Mouse (Mus musculus) midbrain, embryonic 15.5 days (tissue): Measurements from ENCODE around the gene Nup210l. TPM values are rescaled to one million over a fixed set of nuclear protein-coding genes. Genes with fewer than 3 reads are reported as not detected.

Experiments used
- ATAC-seq: fragments of 200-750 bp; cut with Nextera tagmentation; replicated peaks from 2 replicates; pipeline ENCODE4 v1.8.0; 2017; ENCODE audit warnings: moderate TSS enrichment
- H3K27ac ChIP-seq: fragments of 300-500 bp; sonication (generic); 2 replicates; pipeline ENCODE4 v1.5.1; 2015; ENCODE audit warnings: mild to moderate bottlenecking, inconsistent platforms
- H3K27me3 ChIP-seq: fragments of 300-500 bp; sonication (generic); replicated peaks from 2 replicates; pipeline ENCODE4 v1.6.1; 2015; ENCODE audit warnings: inconsistent platforms
- H3K36me3 ChIP-seq: fragments of 300-500 bp; sonication (generic); replicated peaks from 2 replicates; pipeline ENCODE4 v1.6.1; 2015; ENCODE audit warnings: inconsistent platforms
- H3K4me1 ChIP-seq: fragments of 300-500 bp; sonication (generic); 2 replicates; pipeline ENCODE4 v1.6.1; 2015; ENCODE audit warnings: inconsistent platforms
- H3K4me2 ChIP-seq: fragments of 300-500 bp; sonication (generic); 2 replicates; pipeline ENCODE4 v1.6.1; 2015; ENCODE audit warnings: inconsistent platforms, mild to moderate bottlenecking, moderate library complexity
- H3K4me3 ChIP-seq: fragments of 300-500 bp; sonication (generic); 2 replicates; pipeline ENCODE4 v1.5.1; 2015; ENCODE audit warnings: mild to moderate bottlenecking, inconsistent platforms
- H3K9ac ChIP-seq: fragments of 300-500 bp; sonication (generic); 2 replicates; pipeline ENCODE4 v1.6.1; 2015; ENCODE audit warnings: mild to moderate bottlenecking, inconsistent platforms
- H3K9me3 ChIP-seq: fragments of 300-500 bp; sonication (generic); 2 replicates; pipeline ENCODE4 v1.6.1; 2016; ENCODE audit warnings: inconsistent platforms
- WGBS: fragments of 180-500 bp; shearing (Covaris S2); methylation state at CpG from one replicate; pipeline ENCODE4 v1.1.7; 2015; ENCODE audit warnings: mixed read lengths; 5-methylcytosine and 5-hydroxymethylcytosine counted together
- polyA plus RNA-seq: library from polyadenylated mRNA; unstranded; fragments of >200 nt; fragmentation: Nextera tagmentation; extraction: Ambion mirVana; gene quantifications from 2 replicates; pipeline ENCODE4 v1.2.1, GENCODE M21; 2015

The Nup210l gene
- polyA plus RNA-seq, 1 experiment from 2014 or later: 0.26 TPM

GRCm38 (mm10) chr3:90080498-90080863 lies 23.5 kb upstream of the Nup210l start:
- H3K4me1 ChIP-seq: peaks cover 62% of the 10 kb centered on the region
- H3K9ac ChIP-seq: peak overlapping the region; percentile 76
- WGBS: 2% methylated on average over 6 of the region's 6 CpGs
- peak overlapping the region; percentile 78 for H3K4me3 ChIP-seq
- no peaks in the 10 kb centered on the region for H3K9me3 ChIP-seq
- H3K4me2 ChIP-seq: peak overlapping the region; percentile 75
- no peaks in the 10 kb centered on the region for H3K36me3 ChIP-seq
- H3K27ac ChIP-seq: peak overlapping the region; percentile 88
- ATAC-seq: no peak
- no peaks in the 10 kb centered on the region for H3K27me3 ChIP-seq

GRCm38 (mm10) chr3:90081365-90082240 lies 22.3 kb upstream of the Nup210l start:
- no peak overlapping the region; the same call in 1 of the 2 replicates for H3K9ac ChIP-seq
- no peaks in the 10 kb centered on the region for H3K27me3 ChIP-seq
- no peak overlapping the region; the same call in 1 of the 2 replicates for H3K27ac ChIP-seq
- peak overlapping the region; percentile 6; the same call in 1 of the 2 replicates for H3K4me3 ChIP-seq
- no peak for ATAC-seq
- H3K9me3 ChIP-seq: no peaks in the 10 kb centered on the region
- no peaks in the 10 kb centered on the region for H3K36me3 ChIP-seq
- whole genome bisulfite sequencing: 75% methylated on average over 5 of the region's 5 CpGs
- H3K4me1 ChIP-seq: peaks cover 62% of the 10 kb centered on the region
- peak overlapping the region; percentile 75 for H3K4me2 ChIP-seq

- Histone ChIP-seq H3K9me3 (no peaks in the 10 kb centered on the region), H3K9ac (peak overlapping the region; percentile 17; the same call in 1 of the 2 replicates), H3K36me3 (peaks cover 10% of the 10 kb centered on the region), H3K27me3 (no peaks in the 10 kb centered on the region), H3K4me3 (no peak overlapping the region), H3K27ac (peak overlapping the region; percentile 67; the same call in 1 of the 2 replicates), H3K4me2 (peak overlapping the region; percentile 7; the same call in 1 of the 2 replicates), H3K4me1 (peaks cover 53% of the 10 kb centered on the region)
- ATAC-seq: no peak
- WGBS: 59% methylated on average over 5 of the region's 5 CpGs
Measured at GRCm38 (mm10) chr3:90083034-90083433, 20.9 kb upstream of the Nup210l start.

GRCm38 (mm10) chr3:90083698-90084324 lies 20.1 kb upstream of the Nup210l start:
- no peaks in the 10 kb centered on the region for H3K27me3 ChIP-seq
- H3K36me3 ChIP-seq: peaks cover 18% of the 10 kb centered on the region
- WGBS: 41% methylated on average over 3 of the region's 3 CpGs
- H3K9ac ChIP-seq: no peak overlapping the region
- H3K27ac ChIP-seq: peak overlapping the region; percentile 67
- no peak overlapping the region; the same call in 1 of the 2 replicates for H3K4me2 ChIP-seq
- no peaks in the 10 kb centered on the region for H3K9me3 ChIP-seq
- ATAC-seq: no peak
- peaks cover 51% of the 10 kb centered on the region for H3K4me1 ChIP-seq
- H3K4me3 ChIP-seq: no peak overlapping the region

DNA sequence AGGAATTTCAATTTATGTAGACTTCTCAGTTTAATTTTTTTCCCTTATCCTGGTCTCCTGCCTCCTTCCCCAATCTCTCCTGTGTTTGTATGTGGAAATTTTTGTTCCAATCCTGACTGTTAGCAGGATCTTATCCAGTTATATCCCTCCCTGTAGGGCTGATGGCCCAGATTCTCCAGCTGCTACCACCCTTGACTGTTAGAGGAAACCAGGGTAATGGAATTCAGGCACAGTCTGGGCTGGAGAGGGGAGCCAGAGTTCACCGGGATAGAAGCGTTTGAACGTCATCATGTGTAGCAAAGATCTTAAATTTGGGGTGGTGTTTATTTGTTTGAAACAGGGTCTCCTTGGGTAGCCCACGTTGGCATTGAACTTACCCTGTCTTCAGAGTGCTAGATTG lies 19.1 kb upstream of the Nup210l start:
- Histone ChIP-seq H3K27ac (no peak overlapping the region), H3K27me3 (no peaks in the 10 kb centered on the region), H3K9ac (no peak overlapping the region), H3K4me3 (no peak overlapping the region), H3K9me3 (no peaks in the 10 kb centered on the region), H3K36me3 (peaks cover 27% of the 10 kb centered on the region), H3K4me1 (peaks cover 48% of the 10 kb centered on the region), H3K4me2 (no peak overlapping the region)
- WGBS: 89% methylated on average over 4 of the region's 4 CpGs
- ATAC-seq: no peak

DNA sequence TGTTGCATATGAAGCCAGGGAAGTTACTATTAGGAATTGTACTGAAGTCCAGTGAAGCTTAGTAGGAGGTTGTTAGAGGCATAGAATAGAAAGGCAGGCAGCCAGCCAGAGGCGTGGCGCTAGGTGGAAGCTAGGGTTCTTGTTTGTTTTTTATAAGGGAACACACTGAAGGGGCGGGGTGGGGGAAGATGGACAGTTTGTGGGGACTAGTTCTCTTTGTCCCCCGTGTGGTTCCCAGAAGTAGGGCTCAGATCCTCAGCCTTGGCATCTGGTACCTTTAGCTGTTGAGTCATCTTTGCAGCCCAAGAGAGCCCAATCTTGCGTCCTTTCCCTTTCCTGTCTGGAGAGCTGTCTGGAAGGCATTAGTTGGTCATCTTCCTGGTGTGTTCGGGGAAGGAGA lies 18.7 kb upstream of the Nup210l start:
- no peak overlapping the region for H3K4me3 ChIP-seq
- ATAC-seq: no peak
- peaks cover 48% of the 10 kb centered on the region for H3K4me1 ChIP-seq
- WGBS: 90% methylated on average over 6 of the region's 6 CpGs
- no peak overlapping the region for H3K27ac ChIP-seq
- no peak overlapping the region for H3K4me2 ChIP-seq
- no peaks in the 10 kb centered on the region for H3K27me3 ChIP-seq
- H3K36me3 ChIP-seq: peaks cover 32% of the 10 kb centered on the region
- no peak overlapping the region for H3K9ac ChIP-seq
- no peaks in the 10 kb centered on the region for H3K9me3 ChIP-seq

- peaks cover 40% of the 10 kb centered on the region for H3K4me1 ChIP-seq
- H3K27me3 ChIP-seq: no peaks in the 10 kb centered on the region
- H3K4me3 ChIP-seq: no peak overlapping the region
- no peaks in the 10 kb centered on the region for H3K9me3 ChIP-seq
- 93% methylated on average over 5 of the region's 5 CpGs for WGBS
- H3K27ac ChIP-seq: no peak overlapping the region
- H3K9ac ChIP-seq: no peak overlapping the region
- no peak overlapping the region for H3K4me2 ChIP-seq
- peaks cover 35% of the 10 kb centered on the region for H3K36me3 ChIP-seq
- no peak for ATAC-seq
Measured at GRCm38 (mm10) chr3:90086068-90086467, 17.9 kb upstream of the Nup210l start.

GRCm38 (mm10) chr3:90088617-90089016 lies 15.3 kb upstream of the Nup210l start:
- H3K9me3 ChIP-seq: no peaks in the 10 kb centered on the region
- no peak overlapping the region for H3K27ac ChIP-seq
- H3K9ac ChIP-seq: no peak overlapping the region
- 98% methylated on average over 2 of the region's 2 CpGs for WGBS
- peaks cover 15% of the 10 kb centered on the region for H3K4me1 ChIP-seq
- H3K4me2 ChIP-seq: no peak overlapping the region
- no peaks in the 10 kb centered on the region for H3K27me3 ChIP-seq
- H3K4me3 ChIP-seq: no peak overlapping the region
- ATAC-seq: no peak
- peaks cover 58% of the 10 kb centered on the region for H3K36me3 ChIP-seq

DNA sequence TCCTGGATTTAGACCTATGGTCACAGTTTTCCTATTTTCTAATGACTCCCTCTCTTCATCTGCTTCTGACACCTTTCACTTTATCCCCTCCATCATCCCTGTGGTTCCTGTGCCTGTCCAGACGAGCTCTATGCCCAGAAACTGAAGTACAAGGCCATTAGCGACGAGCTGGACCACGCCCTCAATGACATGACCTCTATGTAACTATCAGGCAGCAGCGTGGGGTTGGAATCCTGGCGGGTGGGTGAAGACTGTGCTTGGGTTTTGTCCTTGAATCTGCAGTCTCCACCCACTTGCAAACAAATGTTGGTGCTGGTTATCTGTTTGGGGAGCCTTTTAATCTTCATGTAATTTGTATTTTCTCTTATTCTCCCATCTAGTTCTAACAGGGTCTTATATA lies 13.0 kb upstream of the Nup210l start:
- no peak for ATAC-seq
- no peaks in the 10 kb centered on the region for H3K9me3 ChIP-seq
- no peak overlapping the region for H3K27ac ChIP-seq
- H3K4me1 ChIP-seq: no peaks in the 10 kb centered on the region
- H3K27me3 ChIP-seq: no peaks in the 10 kb centered on the region
- 95% methylated on average over 6 of the region's 6 CpGs for WGBS
- no peak overlapping the region for H3K9ac ChIP-seq
- no peak overlapping the region for H3K4me3 ChIP-seq
- H3K36me3 ChIP-seq: peaks cover 58% of the 10 kb centered on the region
- no peak overlapping the region for H3K4me2 ChIP-seq

DNA sequence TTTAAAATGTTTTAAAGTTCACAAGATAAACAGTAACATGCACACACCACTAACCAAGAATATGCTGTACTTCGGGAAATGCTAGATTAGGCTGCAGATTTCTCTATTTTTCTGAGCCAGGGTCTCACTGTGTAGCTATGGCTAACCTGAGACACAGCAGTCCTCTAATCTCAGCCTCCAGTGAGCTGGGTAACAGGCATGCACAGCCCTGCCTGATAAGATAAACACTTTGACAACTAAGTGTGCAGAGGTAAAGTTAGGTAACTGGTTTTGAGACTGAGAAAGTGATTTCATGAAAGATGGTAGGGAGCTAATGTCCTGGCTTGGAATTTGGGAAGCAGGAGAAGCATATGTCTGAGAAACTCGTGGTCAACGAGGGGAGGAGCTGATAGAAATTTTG lies 9.5 kb upstream of the Nup210l start:
- WGBS: 95% methylated on average over 3 of the region's 3 CpGs
- no peak overlapping the region for H3K9ac ChIP-seq
- H3K4me3 ChIP-seq: no peak overlapping the region
- H3K36me3 ChIP-seq: peaks cover 50% of the 10 kb centered on the region
- no peak overlapping the region for H3K4me2 ChIP-seq
- H3K4me1 ChIP-seq: no peaks in the 10 kb centered on the region
- no peaks in the 10 kb centered on the region for H3K9me3 ChIP-seq
- no peaks in the 10 kb centered on the region for H3K27me3 ChIP-seq
- ATAC-seq: no peak
- no peak overlapping the region for H3K27ac ChIP-seq

DNA sequence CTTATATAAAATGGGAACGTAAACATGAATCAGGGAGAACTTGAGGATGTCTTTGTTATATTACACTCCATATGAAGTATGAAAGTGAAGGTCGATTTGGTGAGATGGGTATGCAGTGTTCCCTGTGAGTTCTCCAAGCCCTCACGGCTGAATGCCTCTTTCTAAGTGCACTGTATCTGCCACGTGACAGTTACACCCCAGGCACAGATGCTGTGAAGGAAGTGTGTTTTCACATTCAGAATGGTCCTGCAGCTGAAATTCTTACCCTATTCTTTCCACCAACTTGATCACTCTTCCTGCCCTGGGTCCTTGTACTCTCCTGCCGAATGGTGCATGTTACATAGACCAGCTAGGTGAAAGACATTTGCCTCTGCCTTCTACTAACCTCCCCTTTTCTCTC lies 6.0 kb upstream of the Nup210l start:
- Histone ChIP-seq H3K4me1 (no peaks in the 10 kb centered on the region), H3K27ac (no peak overlapping the region), H3K27me3 (no peaks in the 10 kb centered on the region), H3K4me3 (no peak overlapping the region), H3K9ac (no peak overlapping the region), H3K36me3 (peaks cover 25% of the 10 kb centered on the region; the same call in 1 of the 2 replicates), H3K9me3 (no peaks in the 10 kb centered on the region), H3K4me2 (no peak overlapping the region)
- WGBS: 89% methylated on average over 5 of the region's 5 CpGs
- ATAC-seq: no peak

DNA sequence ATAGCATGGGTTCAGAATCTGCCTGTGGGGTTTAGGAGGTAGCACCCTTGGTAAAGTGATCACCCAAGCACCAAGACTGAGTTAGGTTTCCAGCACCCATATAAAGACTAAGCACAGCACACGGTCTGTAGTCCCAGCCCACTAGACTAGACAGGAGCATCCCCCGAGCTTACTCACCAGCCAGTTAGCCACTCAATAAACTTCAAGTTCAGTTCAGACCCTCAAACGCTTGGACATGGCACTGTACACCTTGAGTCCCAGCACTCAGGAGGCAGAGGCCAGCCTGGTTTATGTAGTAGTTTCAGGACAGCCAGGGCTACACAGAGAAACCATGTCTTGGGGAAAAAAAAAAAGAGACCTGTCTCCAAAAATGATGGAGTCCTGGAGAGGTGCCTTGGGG lies 2.9 kb upstream of the Nup210l start:
- no peaks in the 10 kb centered on the region for H3K27me3 ChIP-seq
- ATAC-seq: no peak

More for the DNA sequence above, 2.9 kb upstream of the Nup210l start:
- H3K27ac ChIP-seq: no peak overlapping the region
- H3K36me3 ChIP-seq: peaks cover 20% of the 10 kb centered on the region; the same call in 1 of the 2 replicates
- no peaks in the 10 kb centered on the region for H3K9me3 ChIP-seq
- 94% methylated on average over 3 of the region's 3 CpGs for WGBS
- no peak overlapping the region for H3K4me2 ChIP-seq
- no peak overlapping the region for H3K4me3 ChIP-seq
- H3K4me1 ChIP-seq: no peaks in the 10 kb centered on the region
- H3K9ac ChIP-seq: no peak overlapping the region
